Mouse (Mus musculus): ENCODE measurements around the gene Hist3h2ba. TPM values are rescaled to one million over a fixed set of nuclear protein-coding genes. Genes with fewer than 3 reads are reported as not detected.

Hist3h2ba gene
- total RNA-seq (2015) (1.6 and 1.9 TPM in 2 replicates), total RNA-seq (2017) (1.8 and 2.3 TPM in 2 replicates)

DNA sequence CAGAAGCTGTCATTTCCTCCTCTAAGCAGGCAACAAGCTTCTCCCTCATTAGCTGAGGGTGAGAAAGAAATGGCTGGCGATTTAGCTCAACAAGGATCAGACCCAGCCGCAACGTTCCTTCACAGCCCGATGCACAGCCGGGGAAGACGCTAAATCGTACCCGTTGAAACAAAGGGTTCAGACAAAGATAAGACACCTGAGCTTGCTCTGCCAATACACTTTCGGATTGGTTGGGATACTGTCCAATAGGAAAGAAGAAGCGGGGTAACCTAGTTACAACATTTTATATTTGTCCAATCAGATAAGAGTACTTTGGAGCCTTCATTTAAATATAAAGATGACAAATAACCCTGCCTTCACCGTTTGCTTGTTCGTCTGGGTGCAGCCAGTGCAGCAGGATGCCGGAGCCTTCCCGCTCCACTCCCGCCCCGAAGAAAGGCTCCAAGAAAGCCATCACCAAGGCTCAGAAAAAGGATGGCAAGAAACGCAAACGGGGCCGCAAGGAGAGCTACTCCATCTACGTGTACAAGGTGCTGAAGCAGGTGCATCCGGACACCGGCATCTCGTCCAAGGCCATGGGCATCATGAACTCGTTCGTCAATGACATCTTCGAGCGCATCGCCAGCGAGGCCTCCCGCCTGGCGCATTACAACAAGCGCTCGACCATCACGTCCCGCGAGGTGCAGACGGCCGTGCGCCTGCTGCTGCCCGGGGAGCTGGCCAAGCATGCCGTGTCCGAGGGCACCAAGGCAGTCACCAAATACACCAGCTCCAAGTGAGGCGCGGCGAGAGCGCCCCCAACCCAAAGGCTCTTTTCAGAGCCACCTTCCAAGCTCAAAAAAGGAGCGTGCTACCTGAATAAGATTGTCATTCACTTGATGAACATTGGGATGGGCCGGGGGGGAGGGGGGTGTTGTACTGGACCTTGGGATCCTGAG, at the start of gene Hist3h2ba:
TSS of gene Hist3h2ba (plus strand) at position 379 of the 938 bp plus-strand sequence.
- ATAC-seq (replicated peaks; ENCODE audit: poor library complexity), result peak; percentile 78

DNA sequence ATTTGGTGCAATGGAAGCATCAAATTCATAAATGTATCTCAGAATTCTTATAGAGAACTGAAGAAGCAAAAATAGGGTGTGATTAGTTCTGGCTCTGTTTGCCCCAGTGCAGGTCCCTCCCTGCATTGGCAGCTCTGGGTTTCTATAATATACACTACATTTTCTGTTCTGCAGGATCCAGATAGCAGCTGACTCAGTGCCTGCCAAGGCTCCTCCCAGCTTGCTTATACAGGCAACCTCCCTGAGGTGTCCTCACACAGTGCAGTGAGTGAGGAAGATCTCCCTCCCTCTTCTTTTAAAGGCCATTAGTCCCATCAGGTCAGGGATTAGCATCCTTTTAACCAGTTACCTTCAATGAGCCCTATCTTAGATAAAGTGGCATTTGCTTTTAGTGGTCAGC, 47.6 kb upstream of the Hist3h2ba start:
- ATAC-seq (replicated peaks; ENCODE audit: poor library complexity), result peak; percentile 33; the same call in 1 of the 2 replicates

DNA sequence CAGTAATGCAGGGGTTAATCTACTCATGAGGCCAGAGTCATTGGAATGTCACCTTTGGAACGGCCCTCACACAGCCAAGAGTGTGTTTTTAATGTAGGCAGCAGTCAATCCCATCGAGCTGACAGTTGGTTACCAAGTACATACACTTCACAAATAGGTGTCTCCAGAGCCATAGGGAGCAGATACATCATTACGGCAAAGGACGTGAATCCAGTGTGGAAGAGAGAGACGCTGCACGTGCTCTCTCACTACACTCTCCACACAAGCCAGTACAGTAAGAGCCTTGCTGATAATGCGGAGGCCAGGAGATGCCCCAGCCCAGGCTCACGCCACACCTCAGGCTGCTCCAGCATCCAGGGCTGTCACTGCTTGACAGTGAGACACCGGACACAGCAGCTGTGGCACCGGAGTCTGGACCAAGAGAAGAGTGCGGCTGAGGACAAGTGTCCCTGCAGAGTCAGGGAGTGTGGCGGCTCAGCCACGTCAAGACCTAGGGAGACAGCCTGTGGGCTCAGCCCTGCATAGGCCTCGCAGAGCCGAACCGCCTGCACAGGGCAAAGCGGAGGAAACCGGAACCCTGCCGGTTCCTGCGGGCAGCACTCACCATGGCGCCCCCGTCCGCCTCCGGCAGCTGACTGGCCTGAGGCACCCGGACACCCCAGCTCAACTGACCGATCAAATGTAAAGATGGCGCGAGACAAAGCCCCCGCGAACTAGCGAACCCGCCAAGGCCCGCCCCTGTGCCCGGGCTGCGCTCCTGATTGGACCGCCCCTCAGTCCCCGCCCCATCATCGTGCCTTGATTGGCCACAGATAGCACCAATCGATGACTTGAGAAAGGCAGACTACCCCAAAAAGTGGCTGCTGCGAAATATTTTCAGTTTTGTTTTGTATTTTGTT, 45.0 kb upstream of the Hist3h2ba start, which contains the start of gene Zfp39:
TSS of gene Zfp39 (minus strand) at position 715 of the 899 bp plus-strand sequence.
- ATAC-seq (replicated peaks; ENCODE audit: poor library complexity), result peak; percentile 92

DNA sequence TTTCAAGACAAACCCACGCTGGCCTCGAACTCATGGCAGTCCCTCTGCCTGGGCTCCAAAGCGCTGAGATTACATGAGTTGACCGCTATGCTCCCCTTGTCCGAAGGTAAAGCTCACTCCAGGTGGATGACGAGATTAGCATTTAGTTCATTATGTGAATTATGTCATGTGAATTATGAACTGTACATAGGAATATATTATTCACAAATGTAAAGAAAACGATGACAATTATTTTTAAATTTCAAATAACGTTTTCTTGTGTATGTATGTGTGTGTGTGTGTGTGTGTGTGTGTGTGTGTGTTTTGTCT, 44.4 kb upstream of the Hist3h2ba start:
- ATAC-seq (replicated peaks; ENCODE audit: poor library complexity), result no peak

GRCm38 (mm10) chr11:58904838-58905237, 43.9 kb upstream of the Hist3h2ba start:
- peak; percentile 43 for ATAC-seq (replicated peaks; ENCODE audit: poor library complexity)

- peak; percentile 26; the same call in 1 of the 2 replicates for ATAC-seq (replicated peaks; ENCODE audit: poor library complexity)
These were observed 34.9 kb upstream of the Hist3h2ba start for GRCm38 (mm10) chr11:58913776-58914175.

DNA sequence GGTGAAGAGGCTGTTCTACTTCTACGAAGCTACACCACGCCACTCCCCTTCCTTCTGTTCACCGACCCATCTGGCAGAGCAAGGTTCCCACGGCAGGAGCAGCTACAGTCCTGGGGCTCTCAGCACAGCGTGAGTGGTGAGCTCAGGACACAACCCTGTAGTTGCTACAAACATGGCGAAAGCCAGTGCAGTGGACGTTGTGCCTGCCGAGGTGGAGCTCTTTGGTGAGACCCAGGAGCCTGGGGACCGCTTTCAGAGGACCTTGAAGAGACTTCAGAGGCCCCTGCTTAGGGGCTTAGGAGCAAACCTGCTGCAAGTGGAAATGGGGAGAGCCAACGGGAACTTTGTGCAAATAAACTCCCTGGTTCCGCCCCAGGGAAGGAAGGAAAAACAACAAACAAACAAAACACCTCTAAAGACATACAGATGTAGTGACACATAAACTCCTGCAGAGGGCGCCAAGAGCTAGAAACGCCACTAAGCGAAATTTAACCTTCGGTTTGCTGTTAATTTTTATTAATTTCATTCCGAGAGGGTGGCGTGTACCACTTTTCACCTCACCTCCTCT, 34.2 kb upstream of the Hist3h2ba start:
- ATAC-seq (replicated peaks; ENCODE audit: poor library complexity), result peak; percentile 33

DNA sequence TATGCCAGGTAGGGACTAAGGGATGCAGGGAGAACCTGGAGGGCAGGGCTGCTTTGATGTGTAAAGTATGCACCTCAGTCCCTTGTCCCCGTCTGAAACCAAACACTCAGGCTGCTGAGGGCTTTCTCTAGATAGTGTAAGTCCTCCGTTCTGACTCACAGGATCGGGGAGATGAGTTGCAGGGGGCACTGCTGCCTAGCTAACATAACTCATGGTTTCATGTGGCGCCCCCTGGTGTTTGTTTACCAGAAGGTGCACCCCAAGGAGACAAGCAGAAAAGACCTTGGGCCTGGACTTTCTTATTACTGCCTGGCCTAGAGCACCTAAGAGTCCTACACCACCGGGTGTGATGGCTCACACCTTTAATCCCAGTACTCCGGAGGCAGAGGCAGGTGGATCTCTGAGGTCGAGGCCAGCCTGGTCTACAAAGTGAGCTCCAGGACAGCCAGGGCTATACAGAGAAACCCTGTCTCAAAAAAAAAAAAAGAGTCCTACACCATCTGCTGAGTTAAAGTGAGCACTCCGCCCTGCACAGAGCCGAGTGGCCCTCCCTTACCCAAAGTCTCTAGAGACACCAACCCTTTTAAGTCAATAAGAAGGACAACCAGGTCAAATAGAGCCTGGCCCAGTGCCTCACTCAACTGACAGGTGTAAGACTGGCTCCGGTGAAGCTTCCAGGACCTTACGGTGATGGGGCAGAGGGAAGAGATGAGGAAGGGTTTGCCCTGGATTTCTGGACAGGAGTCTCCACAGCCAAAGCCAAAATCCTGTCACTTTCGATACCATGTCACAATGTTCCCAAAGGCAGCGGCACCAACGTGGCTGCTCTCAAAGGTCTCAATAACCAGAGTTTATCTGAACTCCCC, 31.6 kb upstream of the Hist3h2ba start:
- peak; percentile 59 for ATAC-seq (replicated peaks; ENCODE audit: poor library complexity)

DNA sequence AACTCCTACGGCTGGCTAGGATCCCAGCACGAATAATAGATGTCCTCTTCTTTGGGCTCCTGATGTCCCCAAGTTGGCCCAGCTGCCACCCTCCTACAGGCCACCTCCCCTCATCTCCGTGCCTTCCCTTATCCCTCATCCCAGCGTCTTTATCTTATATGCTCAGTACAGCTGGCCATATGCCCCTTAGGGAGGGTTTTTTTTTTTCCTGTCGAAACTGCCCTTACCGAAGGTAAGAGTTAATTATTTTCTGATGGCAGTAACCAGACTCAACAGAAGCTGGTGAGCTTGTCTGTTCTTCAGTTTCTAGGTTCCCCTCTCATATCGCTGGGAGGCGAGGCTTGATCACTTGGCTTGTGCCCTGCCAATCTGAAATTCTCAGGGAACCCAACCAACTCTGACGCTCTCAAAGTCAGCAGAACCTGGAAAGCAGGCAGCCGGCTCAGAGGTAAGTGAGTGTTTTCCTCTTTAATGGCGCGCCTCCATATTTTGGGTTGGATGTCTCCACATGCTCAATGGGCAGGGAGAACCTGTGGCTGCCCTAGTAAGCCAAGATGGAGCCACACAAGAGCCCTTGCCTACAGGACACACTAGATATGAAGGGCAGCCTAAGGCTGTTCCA, 30.9 kb upstream of the Hist3h2ba start, which contains the start of gene Btnl10:
TSS of gene Btnl10 (plus strand) at position 164 of the 622 bp plus-strand sequence.
- peak; percentile 75 for ATAC-seq (replicated peaks; ENCODE audit: poor library complexity)

DNA sequence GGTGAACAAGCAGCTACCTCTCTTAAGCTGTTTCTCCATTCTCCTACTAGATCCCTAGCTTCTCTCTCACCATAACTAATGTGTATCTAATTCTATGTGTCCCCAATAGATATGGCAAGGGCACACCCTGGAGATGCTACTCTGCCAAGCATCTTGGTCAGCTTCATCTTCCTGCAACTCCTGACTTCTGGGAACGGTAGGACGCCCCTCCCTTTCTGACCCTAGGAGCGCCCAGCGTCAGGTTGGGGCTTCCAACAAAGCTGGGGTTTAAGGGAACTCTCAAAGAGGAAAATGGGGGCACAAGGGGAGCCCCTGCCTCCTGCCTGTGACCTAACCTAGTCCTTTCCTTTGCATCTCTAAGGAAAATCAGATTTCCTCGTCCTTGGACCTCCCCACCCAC, 30.0 kb upstream of the Hist3h2ba start:
- ATAC-seq (replicated peaks; ENCODE audit: poor library complexity), result no peak

- no peak for ATAC-seq (replicated peaks; ENCODE audit: poor library complexity)
These were observed 26.3 kb upstream of the Hist3h2ba start for GRCm38 (mm10) chr11:58922420-58922819.

GRCm38 (mm10) chr11:58926651-58927050, 22.1 kb upstream of the Hist3h2ba start:
- ATAC-seq (replicated peaks; ENCODE audit: poor library complexity), result no peak

GRCm38 (mm10) chr11:58927053-58927452, 21.7 kb upstream of the Hist3h2ba start:
- no peak for ATAC-seq (replicated peaks; ENCODE audit: poor library complexity)

DNA sequence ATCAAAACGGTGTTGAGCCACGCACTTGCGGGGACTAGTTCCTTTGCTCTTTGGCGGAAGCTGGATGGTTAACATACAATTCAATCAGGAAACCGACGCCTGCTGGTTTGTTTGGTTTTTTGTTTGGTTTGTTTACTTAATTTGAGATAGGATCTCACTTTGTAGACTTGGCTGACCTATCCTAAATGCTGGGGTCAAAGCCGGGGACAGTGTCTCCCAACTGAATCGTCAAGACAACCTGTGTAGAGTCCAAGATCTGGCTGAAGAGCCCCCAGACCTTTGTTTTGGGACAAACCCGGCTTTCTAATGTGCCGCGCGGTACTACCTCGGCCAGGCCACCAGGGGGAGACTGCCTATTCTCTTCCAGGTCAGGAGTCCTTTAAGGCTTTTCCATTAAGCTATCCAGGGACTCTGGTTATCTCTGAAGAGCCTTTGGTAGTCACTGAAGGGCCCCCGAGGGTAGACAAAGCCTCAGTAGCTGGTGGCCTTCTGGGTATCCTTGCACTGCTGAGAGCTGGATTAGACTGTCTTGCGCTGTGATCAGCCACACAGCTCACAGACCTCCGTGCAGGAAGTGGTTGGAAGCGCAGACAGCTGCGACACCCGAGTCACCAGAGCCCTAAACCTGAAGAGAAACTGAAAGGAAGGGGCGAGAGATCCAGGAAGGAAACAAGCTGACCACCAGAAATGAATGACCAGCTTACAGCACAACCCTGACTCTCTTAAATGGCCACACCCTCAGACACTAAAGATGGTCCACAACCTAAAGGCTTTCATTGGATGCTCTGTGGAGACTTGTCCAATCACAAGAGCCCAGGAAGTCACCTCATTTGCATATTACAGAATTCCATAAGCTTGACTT, 20.7 kb upstream of the Hist3h2ba start:
- peak; percentile 76 for ATAC-seq (replicated peaks; ENCODE audit: poor library complexity)

DNA sequence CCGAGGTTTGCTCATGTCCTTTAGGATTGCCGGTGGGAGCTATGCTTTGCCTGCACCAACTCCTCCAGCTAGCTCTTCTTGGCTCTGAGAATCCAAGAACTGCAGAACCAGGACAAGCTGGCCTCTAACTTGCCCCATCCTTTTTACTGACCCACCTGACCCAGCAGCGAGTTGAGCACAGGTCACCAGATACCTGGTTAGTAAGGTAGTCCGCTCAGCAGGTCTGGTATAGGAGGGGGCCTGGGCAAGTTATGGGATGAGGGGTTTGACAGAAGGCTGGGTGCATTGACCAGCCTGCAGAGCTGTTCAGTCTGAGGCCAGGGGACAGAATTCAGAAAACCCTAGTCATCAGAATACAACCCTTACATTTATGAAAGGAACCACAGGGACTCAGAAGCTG, 19.7 kb upstream of the Hist3h2ba start:
- no peak for ATAC-seq (replicated peaks; ENCODE audit: poor library complexity)

- no peak for ATAC-seq (replicated peaks; ENCODE audit: poor library complexity)
These were observed 19.1 kb upstream of the Hist3h2ba start for GRCm38 (mm10) chr11:58929641-58930040.

DNA sequence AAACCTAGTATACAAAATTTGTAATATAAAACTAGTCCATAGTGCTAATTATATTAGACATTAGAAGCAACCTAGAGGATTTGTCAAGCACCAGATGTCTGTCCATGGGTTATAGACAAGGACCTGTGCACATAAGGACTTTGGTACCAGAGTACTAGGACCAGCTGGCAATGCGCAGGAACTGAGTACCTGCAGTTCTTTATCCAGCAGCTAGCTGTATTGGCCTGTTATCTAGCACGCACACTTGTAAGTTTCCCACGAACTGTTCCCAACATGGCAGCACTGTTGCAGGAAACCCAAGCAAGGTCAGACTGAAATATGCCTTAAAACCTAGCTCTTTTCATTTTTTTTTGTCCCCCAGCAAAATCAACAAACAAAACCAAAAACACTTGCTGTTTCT, 18.5 kb upstream of the Hist3h2ba start:
- no peak for ATAC-seq (replicated peaks; ENCODE audit: poor library complexity)

- 0 out of 2 replicates have a peak, but pooled peaks have one; percentile 18 for ATAC-seq (replicated peaks; ENCODE audit: poor library complexity)
These were observed 17.1 kb upstream of the Hist3h2ba start for GRCm38 (mm10) chr11:58931576-58931975.

DNA sequence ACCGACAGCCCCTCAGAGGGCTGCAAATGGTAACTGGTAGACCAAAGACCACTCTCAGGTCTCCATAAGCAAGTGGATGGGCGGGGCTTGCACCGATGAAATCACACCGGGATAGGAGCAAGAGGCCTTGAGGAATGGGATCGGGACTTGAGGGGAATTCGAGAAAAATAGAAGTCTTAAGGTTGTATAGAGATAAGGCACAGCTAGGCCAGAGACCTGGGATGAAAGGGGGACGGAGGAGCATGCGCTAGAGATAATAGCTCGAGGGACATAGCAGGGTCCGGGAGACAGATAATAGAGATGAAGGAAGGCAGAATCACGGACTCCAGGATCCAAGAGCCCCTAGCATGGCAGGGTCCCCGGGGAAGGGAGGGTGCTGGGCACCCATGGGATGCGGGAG, 10.8 kb upstream of the Hist3h2ba start:
- ATAC-seq (replicated peaks; ENCODE audit: poor library complexity), result 0 out of 2 replicates have a peak, but pooled peaks have one; percentile 7
